In the genomic region with DNA sequence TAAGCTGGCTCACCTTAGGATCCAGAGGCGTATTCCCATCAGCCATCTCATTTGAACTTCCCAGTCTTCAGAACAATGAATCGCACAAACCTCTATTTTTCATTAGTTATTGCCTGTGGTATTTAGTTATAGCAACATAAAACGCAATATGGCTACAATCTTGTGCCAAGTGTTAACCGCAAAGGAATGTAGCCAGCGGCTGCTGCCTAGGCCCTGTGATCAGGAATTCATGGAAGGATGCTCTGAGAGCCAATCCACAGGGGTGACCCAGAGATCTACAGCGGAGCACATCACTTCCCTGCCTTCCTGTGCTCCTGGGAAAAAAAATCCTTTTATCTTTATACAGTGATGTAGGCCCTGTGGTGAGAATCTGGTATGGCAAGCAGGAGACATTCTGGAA, we compare ENCODE assay signal across 18 mouse cellular contexts.
"Had no signal": no experiment of that assay in that cellular context is flagged by ENCODE, and none has a peak within 500 bp of the region (broad histone marks: within the 10 kb centered on the region; RNA-seq: fewer than 3 reads in every experiment).

No protein-coding gene starts in this region.

- H3K36me3 ChIP-seq: midbrain, embryonic 10.5 days; midbrain, embryonic 13.5 days; midbrain, embryonic 15.5 days; neural tube, embryonic 13.5 days; neural tube, embryonic 15.5 days had no signal

- H3K9ac ChIP-seq: lung, embryonic 14.5 days; midbrain, embryonic 13.5 days; midbrain, embryonic 15.5 days; neural tube, embryonic 13.5 days; neural tube, embryonic 15.5 days had no signal

- DNase-seq: lung, adult 18-20 months; lung, embryonic 14.5 days; lung, postnatal 10 days; lung, postnatal 4 days; retina, postnatal 1 day; right cerebral cortex, adult 18-20 months; right cerebral cortex, postnatal 25 days; right cerebral cortex, postnatal 4 days; spleen, adult 18-20 months; thymus, adult 2 months; thymus, postnatal 25 days; thymus, postnatal 4 days had no signal

- H3K4me2 ChIP-seq: lung, embryonic 14.5 days; midbrain, embryonic 13.5 days; midbrain, embryonic 15.5 days; neural tube, embryonic 13.5 days; neural tube, embryonic 15.5 days had no signal

- H3K9me3 ChIP-seq: midbrain, embryonic 10.5 days; midbrain, embryonic 13.5 days; midbrain, embryonic 15.5 days; neural tube, embryonic 13.5 days; neural tube, embryonic 15.5 days had no signal

- H3K4me3 ChIP-seq: midbrain, embryonic 10.5 days; midbrain, embryonic 13.5 days; midbrain, embryonic 15.5 days; myocyte; neural tube, embryonic 13.5 days; neural tube, embryonic 15.5 days had no signal

- H3K27me3 ChIP-seq: midbrain, embryonic 13.5 days; midbrain, embryonic 15.5 days; neural tube, embryonic 13.5 days; neural tube, embryonic 15.5 days had no signal

- H3K4me1 ChIP-seq: midbrain, embryonic 10.5 days; midbrain, embryonic 13.5 days; midbrain, embryonic 15.5 days; neural tube, embryonic 13.5 days; neural tube, embryonic 15.5 days had no signal

- ATAC-seq: midbrain, embryonic 13.5 days; midbrain, embryonic 15.5 days had no signal

- H3K27ac ChIP-seq: midbrain, embryonic 10.5 days; midbrain, embryonic 13.5 days; midbrain, embryonic 15.5 days; neural tube, embryonic 13.5 days; neural tube, embryonic 15.5 days had no signal
